Mouse (Mus musculus): Measurements from ENCODE around the gene Ppdpf. TPM values are rescaled to one million over a fixed set of nuclear protein-coding genes. Genes with fewer than 3 reads are reported as not detected.
A peak's percentile ranks its signal among the peaks of the same experiment; 100 is the strongest.

Ppdpf gene
- polyA plus RNA-seq, 1 experiment: 8.2 TPM

DNA sequence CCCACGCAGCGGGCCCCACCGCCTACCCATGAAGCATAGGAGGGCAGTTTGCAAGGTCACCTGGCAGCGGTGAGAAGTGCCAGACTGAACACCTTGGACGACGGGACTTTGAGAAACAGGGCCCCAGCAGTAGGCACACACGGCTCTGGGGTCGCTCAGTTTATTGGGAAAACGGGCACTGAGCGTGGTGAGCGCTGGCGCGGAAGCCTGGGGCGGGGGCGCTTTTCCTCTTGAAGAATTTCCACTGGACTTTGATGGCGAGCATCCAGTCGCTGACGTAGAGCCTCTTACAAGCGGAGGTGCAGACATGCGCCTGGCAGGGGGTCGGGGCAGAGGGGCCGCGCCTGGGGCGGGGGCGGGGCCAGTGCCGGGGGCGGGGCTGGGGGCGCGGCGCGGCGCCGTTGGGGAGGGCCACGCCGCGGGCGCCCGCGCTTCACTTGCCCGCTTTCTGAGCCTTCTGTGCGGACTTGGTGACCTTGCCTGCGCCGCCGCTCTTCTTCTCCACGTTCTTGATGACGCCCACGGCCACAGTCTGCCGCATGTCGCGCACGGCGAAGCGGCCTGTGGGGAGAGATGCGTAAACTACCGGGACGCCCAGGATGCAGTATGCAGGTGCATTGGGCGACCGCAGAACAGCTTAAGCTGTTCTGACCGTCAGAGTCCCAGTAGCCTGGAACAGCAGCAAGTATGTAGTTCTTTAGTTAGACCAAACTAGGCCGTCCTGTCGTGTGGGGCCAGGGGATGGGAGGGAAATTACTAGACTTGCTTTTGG lies 39.3 kb upstream of the Ppdpf start:
- TF ChIP-seq CTCF (IDR thresholded peaks at IDR 0.05; ENCODE audit: control insufficient read depth, insufficient read depth, insufficient replicate concordance, low read depth, low read length) (no peak), POLR2A (IDR thresholded peaks at IDR 0.05; ENCODE audit: control insufficient read depth, low read depth, low read length) (no peak)
- no peaks in the 10 kb centered on the region for H3K36me3 ChIP-seq (ENCODE audit: control insufficient read depth, insufficient read depth, low read length)
- H3K4me1 ChIP-seq (ENCODE audit: control insufficient read depth, insufficient read depth, low read length): peaks cover 6% of the 10 kb centered on the region
- peak overlapping the region; percentile 12 for H3K4me3 ChIP-seq (ENCODE audit: control insufficient read depth, low read depth, low read length)
- H3K27me3 ChIP-seq (ENCODE audit: control insufficient read depth, insufficient read depth, low read length): no peaks in the 10 kb centered on the region
- no peak overlapping the region for H3K27ac ChIP-seq (ENCODE audit: control insufficient read depth, insufficient read depth, low read depth, low read length)

GRCm38 (mm10) chr2:181148318-181148955 lies 38.6 kb upstream of the Ppdpf start:
- Histone ChIP-seq H3K27ac (ENCODE audit: control insufficient read depth, insufficient read depth, low read depth, low read length) (no peak overlapping the region), H3K27me3 (ENCODE audit: control insufficient read depth, insufficient read depth, low read length) (no peaks in the 10 kb centered on the region), H3K4me3 (ENCODE audit: control insufficient read depth, low read depth, low read length) (peak overlapping the region; percentile 12; the same call in 1 of the 2 replicates), H3K36me3 (ENCODE audit: control insufficient read depth, insufficient read depth, low read length) (no peaks in the 10 kb centered on the region), H3K4me1 (ENCODE audit: control insufficient read depth, insufficient read depth, low read length) (peaks cover 6% of the 10 kb centered on the region)
- TF ChIP-seq POLR2A (IDR thresholded peaks at IDR 0.05; ENCODE audit: control insufficient read depth, low read depth, low read length): no peak
- no peak for TF ChIP-seq CTCF (IDR thresholded peaks at IDR 0.05; ENCODE audit: control insufficient read depth, insufficient read depth, insufficient replicate concordance, low read depth, low read length)

DNA sequence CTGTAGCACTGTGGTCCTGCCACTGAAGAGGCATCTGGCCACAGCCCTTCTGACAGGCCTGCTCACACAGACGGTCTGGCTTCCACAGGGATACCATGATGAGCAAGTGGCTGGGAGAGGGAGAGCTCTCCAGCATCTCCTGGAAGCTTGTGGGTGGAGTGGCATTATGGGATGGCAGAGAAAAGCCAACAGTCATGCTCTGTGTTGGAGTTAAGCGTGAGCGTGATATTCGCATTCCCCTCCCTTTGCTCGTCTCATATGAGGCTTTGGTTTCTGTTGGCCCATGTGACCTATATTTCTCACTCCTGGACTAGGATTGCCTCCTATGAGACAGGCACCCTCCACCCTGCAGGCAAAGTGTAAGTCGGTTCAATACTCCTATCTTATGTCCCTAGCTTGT lies 36.8 kb upstream of the Ppdpf start:
- Histone ChIP-seq H3K27me3 (ENCODE audit: control insufficient read depth, insufficient read depth, low read length) (no peaks in the 10 kb centered on the region), H3K36me3 (ENCODE audit: control insufficient read depth, insufficient read depth, low read length) (no peaks in the 10 kb centered on the region), H3K27ac (ENCODE audit: control insufficient read depth, insufficient read depth, low read depth, low read length) (no peak overlapping the region), H3K4me3 (ENCODE audit: control insufficient read depth, low read depth, low read length) (no peak overlapping the region), H3K4me1 (ENCODE audit: control insufficient read depth, insufficient read depth, low read length) (peaks cover 6% of the 10 kb centered on the region)
- TF ChIP-seq CTCF (IDR thresholded peaks at IDR 0.05; ENCODE audit: control insufficient read depth, insufficient read depth, insufficient replicate concordance, low read depth, low read length) (no peak), POLR2A (IDR thresholded peaks at IDR 0.05; ENCODE audit: control insufficient read depth, low read depth, low read length) (no peak)

DNA sequence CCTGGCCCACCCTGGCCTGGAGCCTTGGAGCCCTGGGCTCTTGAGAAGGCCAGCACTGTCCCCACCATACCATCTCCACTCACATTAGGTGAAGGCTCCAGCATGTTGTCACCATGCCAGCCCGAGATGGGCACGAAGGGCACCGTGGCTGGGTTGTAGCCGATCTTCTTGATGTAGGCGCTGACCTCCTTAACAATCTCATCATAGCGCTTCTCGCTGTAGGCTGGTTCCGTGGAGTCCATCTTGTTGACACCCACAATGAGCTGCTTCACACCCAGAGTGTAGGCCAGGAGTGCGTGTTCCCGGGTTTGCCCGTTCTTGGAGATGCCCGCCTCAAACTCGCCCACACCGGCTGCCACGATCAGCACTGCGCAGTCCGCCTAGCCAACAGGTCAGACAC lies 34.3 kb upstream of the Ppdpf start:
- Histone ChIP-seq H3K27ac (ENCODE audit: control insufficient read depth, insufficient read depth, low read depth, low read length) (no peak overlapping the region), H3K4me1 (ENCODE audit: control insufficient read depth, insufficient read depth, low read length) (peaks cover 4% of the 10 kb centered on the region), H3K27me3 (ENCODE audit: control insufficient read depth, insufficient read depth, low read length) (no peaks in the 10 kb centered on the region), H3K36me3 (ENCODE audit: control insufficient read depth, insufficient read depth, low read length) (no peaks in the 10 kb centered on the region), H3K4me3 (ENCODE audit: control insufficient read depth, low read depth, low read length) (no peak overlapping the region)
- no peak for TF ChIP-seq CTCF (IDR thresholded peaks at IDR 0.05; ENCODE audit: control insufficient read depth, insufficient read depth, insufficient replicate concordance, low read depth, low read length)
- no peak for TF ChIP-seq POLR2A (IDR thresholded peaks at IDR 0.05; ENCODE audit: control insufficient read depth, low read depth, low read length)

DNA sequence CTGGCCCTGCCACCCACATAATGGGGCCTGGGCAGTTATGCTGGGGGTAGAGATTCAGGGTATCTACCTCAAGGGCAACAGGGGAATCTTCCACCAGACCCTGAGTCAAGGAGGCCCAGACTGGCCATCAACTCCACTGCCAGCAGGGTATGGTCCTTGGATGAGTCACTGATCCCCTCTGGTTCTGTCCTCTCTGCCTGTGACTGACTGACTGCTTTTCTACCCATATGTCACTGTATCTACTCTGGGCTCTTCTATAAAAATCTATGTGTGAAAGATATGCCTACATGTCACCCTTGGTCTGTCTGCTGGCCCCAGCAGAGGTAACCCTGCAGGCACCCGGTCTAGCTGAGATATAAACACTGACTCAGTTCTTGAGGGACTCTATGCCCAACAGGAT lies 33.9 kb upstream of the Ppdpf start:
- TF ChIP-seq POLR2A (IDR thresholded peaks at IDR 0.05; ENCODE audit: control insufficient read depth, low read depth, low read length): no peak
- no peak for TF ChIP-seq CTCF (IDR thresholded peaks at IDR 0.05; ENCODE audit: control insufficient read depth, insufficient read depth, insufficient replicate concordance, low read depth, low read length)
- Histone ChIP-seq H3K4me3 (ENCODE audit: control insufficient read depth, low read depth, low read length) (no peak overlapping the region), H3K36me3 (ENCODE audit: control insufficient read depth, insufficient read depth, low read length) (no peaks in the 10 kb centered on the region), H3K4me1 (ENCODE audit: control insufficient read depth, insufficient read depth, low read length) (peaks cover 4% of the 10 kb centered on the region), H3K27me3 (ENCODE audit: control insufficient read depth, insufficient read depth, low read length) (no peaks in the 10 kb centered on the region), H3K27ac (ENCODE audit: control insufficient read depth, insufficient read depth, low read depth, low read length) (no peak overlapping the region)

DNA sequence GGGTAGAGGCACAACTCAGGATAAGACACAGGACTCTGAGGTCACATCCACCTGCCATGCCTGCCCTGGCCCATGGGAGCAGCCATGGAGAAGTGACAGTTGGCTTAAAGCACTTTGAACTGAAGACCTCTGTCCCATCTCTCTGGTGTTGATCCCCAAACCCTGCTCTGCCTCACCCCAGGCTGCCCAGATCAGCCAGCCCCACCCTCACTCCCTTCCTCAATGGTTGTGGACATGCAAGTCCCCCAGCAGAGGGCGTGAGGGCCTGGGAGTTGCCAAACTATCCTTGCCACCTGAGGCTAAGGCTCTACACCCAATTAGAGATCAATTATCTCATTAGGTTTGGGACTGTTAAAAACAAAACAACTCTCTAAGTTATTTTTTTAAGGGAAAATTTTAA lies 33.2 kb upstream of the Ppdpf start:
- TF ChIP-seq CTCF (IDR thresholded peaks at IDR 0.05; ENCODE audit: control insufficient read depth, insufficient read depth, insufficient replicate concordance, low read depth, low read length) (no peak), POLR2A (IDR thresholded peaks at IDR 0.05; ENCODE audit: control insufficient read depth, low read depth, low read length) (no peak)

GRCm38 (mm10) chr2:181154361-181154760 lies 32.7 kb upstream of the Ppdpf start:
- Histone ChIP-seq H3K27me3 (ENCODE audit: control insufficient read depth, insufficient read depth, low read length) (no peaks in the 10 kb centered on the region), H3K27ac (ENCODE audit: control insufficient read depth, insufficient read depth, low read depth, low read length) (no peak overlapping the region), H3K4me3 (ENCODE audit: control insufficient read depth, low read depth, low read length) (no peak overlapping the region), H3K4me1 (ENCODE audit: control insufficient read depth, insufficient read depth, low read length) (no peaks in the 10 kb centered on the region; the same call in none of the 2 replicates), H3K36me3 (ENCODE audit: control insufficient read depth, insufficient read depth, low read length) (no peaks in the 10 kb centered on the region)
- TF ChIP-seq CTCF (IDR thresholded peaks at IDR 0.05; ENCODE audit: control insufficient read depth, insufficient read depth, insufficient replicate concordance, low read depth, low read length) (no peak), POLR2A (IDR thresholded peaks at IDR 0.05; ENCODE audit: control insufficient read depth, low read depth, low read length) (no peak)

More for the DNA sequence above, 33.2 kb upstream of the Ppdpf start:
- H3K27ac ChIP-seq (ENCODE audit: control insufficient read depth, insufficient read depth, low read depth, low read length): no peak overlapping the region
- H3K27me3 ChIP-seq (ENCODE audit: control insufficient read depth, insufficient read depth, low read length): no peaks in the 10 kb centered on the region
- no peaks in the 10 kb centered on the region for H3K36me3 ChIP-seq (ENCODE audit: control insufficient read depth, insufficient read depth, low read length)
- H3K4me1 ChIP-seq (ENCODE audit: control insufficient read depth, insufficient read depth, low read length): no peaks in the 10 kb centered on the region; the same call in none of the 2 replicates
- no peak overlapping the region for H3K4me3 ChIP-seq (ENCODE audit: control insufficient read depth, low read depth, low read length)
